Mouse (Mus musculus): ENCODE results near the gene Enkur.

The Enkur gene

DNA sequence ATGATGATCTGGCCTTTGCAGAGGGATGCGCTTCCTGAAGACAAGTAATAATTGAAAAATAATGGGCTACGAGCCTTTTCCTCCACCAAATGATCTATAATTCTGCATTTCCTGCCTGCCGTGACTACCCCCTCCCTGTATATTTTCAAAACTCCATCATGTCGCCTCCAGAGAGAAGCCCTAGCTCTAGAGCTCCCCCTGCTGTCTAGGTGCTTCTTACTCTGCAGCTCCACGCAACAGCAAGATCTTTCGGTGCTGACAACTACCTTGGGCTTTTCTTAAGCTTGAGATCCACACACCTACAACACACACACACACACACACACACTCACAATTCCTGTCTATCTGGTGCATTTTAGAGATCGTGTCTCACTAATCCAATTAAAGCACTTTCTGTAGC, 17.6 kb downstream of the Enkur start:
- no peak for DNase-seq (ENCODE audit: low read depth)

DNA sequence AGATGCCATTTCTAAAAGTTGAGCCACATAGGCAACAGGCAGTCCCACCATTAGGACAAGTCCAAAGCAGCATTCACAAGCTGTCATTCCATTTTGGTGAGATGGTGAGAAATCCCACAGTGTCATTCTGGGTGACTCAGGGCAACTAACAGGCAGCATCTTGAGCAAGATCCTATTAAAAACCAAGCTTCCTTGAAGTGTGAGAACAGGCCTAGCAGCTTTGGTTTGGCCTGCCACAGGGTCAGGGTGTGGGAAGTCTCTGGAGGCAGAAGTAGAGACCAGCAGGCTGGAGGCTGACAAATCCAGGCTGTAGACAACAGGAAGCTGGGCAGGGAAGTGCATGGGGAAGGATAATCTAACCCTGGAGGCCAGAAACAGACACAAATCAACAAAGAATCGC, 22.4 kb downstream of the Enkur start:
- DNase-seq (ENCODE audit: low read depth) = no peak

GRCm38 (mm10) chr2:21179136-21179535, 26.0 kb downstream of the Enkur start:
- DNase-seq (ENCODE audit: low read depth) = no peak

- no peak for DNase-seq (ENCODE audit: low read depth)
These were observed 32.4 kb downstream of the Enkur start for GRCm38 (mm10) chr2:21172797-21173196.

GRCm38 (mm10) chr2:21167916-21168315, 37.2 kb downstream of the Enkur start:
- no peak for DNase-seq (ENCODE audit: low read depth)

- DNase-seq (ENCODE audit: low read depth) = no peak
These were observed 40.9 kb downstream of the Enkur start for GRCm38 (mm10) chr2:21164296-21164695.

GRCm38 (mm10) chr2:21153469-21153868, 51.7 kb downstream of the Enkur start:
- no peak for DNase-seq (ENCODE audit: low read depth)

DNA sequence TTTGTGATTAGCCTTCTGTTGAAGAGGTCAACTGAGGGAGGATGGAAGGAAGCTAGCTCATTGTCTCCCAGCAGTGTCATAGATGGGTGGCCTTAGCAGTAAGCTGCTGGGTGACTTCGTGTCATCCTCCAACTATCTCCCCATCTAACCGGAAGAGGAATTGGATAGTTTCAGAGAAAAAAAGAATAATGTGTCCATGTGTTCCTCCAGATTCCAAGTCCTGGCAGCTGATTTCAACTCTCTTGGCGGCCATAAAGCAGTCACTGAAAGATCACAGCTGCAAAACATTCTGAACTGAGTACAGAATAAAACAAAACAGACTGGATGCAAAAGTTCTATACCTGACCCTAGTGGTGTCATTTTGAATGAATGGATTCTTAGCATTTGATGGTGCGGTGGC, 58.0 kb downstream of the Enkur start:
- DNase-seq (ENCODE audit: low read depth) = no peak

GRCm38 (mm10) chr2:21146486-21146885, 58.7 kb downstream of the Enkur start:
- DNase-seq (ENCODE audit: low read depth) = no peak

DNA sequence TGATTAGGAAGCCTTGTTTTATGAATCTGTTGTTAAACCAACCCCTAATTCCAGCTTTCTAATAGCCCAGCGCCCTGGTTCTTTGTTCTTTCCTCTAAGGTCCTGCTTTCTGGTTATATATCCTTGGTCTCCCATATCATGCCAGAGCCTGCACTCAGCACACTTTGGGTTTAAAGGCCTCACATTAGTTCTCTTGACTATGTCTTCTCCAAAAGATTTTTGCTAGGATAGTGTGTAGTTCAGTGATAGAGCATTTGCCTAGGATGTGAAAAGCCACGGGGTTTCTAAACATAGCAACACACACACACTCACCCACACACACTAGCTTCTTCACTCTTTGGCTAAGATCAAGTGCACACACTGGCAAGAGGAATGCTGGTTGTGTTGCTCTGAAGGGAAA, 62.5 kb downstream of the Enkur start:
- DNase-seq (ENCODE audit: low read depth) = no peak

DNA sequence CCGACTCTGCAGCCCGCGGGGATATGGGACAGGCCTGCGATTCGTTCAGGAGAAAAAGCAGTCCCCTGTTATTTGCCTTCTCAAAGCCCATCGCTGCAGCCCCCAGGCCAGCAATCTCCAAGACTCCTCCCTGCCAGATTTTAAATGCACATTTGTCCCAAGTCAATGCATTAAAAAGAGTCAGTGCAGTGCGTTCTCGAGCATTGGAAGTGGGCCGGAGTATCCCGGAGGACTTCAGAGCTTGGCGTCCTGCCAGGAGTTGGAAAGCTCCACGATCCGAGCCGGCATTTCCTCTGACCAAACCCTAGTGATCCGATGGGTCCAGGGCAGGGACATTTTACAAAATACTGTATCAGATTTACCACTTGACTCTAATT, 63.0 kb downstream of the Enkur start:
- DNase-seq (ENCODE audit: low read depth) = no peak

DNA sequence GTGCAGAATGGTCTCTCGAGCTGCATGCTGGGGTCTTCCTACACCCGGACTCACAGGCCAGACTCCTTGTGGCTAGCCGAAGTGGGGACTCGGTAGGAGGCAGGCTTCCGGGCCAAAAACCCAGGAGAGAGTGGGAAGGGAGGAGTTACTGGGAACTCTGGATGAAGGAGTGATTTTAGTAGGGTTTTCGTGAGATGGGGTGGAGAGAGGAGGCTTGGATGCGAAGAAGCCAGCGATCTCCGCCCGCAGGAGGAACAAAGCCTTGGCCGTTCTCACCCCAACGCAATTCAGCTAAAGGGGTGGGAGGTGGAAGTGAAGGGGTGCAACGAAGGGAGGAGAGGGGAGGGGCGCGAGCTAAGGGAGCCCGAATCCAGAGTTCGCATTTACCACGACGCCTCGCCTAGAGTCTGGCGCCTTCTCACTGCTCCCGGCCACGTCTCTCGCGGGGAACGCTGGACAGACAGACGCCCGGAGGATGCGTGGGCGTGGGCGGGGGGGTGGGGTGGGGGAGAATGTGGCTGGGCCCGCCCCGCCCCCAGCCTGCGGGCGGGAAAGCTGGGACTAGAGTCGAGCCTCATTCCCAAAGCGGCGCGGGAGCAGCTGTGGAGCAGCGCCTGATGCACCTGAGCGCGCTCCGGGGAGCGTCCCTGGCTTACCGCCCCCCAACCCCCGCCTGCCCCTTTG, 63.5 kb downstream of the Enkur start:
- no peak for DNase-seq (ENCODE audit: low read depth)

DNA sequence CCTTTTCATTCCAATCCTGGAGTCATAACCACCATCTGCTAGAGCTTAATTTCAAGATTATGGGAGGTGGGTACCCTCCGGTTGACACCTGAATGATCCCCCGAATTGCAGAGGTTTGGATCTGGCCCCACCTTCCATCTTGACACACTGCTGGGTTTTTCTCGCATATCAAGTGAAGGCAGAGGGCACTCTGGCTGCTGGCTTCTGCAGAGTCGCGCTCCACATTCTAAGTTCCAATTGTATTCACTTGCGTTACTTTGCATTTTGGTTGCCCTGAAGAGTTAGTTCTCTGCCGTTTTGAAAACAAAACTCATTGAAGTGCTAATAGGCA, 64.0 kb downstream of the Enkur start:
- no peak for DNase-seq (ENCODE audit: low read depth)
